Mouse (Mus musculus) midbrain, postnatal 0 days (tissue): ENCODE data around the gene Ccdc124. TPM values are rescaled to one million over a fixed set of nuclear protein-coding genes. Genes with fewer than 3 reads are reported as not detected.
A peak's percentile ranks its signal among the peaks of the same experiment; 100 is the strongest.

ENCODE experiments used
- ATAC-seq: fragments of 200-750 bp; cut with Nextera tagmentation; 2 replicates; pipeline ENCODE4 v1.8.0; 2017; ENCODE audit warnings: moderate number of reproducible peaks, mild to moderate bottlenecking, moderate TSS enrichment, moderate library complexity; ENCODE audit not compliant: low FRiP score
- DNase-seq: peaks from one replicate; pipeline ENCODE4 v3.0.0-alpha.2; 2015; ENCODE audit warnings: low spot score
- H3K27ac ChIP-seq: fragments of 300-500 bp; sonication (generic); 2 replicates; pipeline ENCODE4 v1.5.1; 2014; ENCODE audit warnings: low read depth, mild to moderate bottlenecking, low read length, mixed read lengths
- H3K27me3 ChIP-seq: fragments of 300-500 bp; sonication (generic); 2 replicates; pipeline ENCODE4 v1.6.1; 2014; ENCODE audit warnings: low read length, control low read depth, mixed read lengths; ENCODE audit not compliant: insufficient read depth
- H3K36me3 ChIP-seq: fragments of 300-500 bp; sonication (generic); 2 replicates; pipeline ENCODE4 v1.6.1; 2014; ENCODE audit warnings: low read length, control low read depth, mixed read lengths; ENCODE audit not compliant: insufficient read depth
- H3K4me1 ChIP-seq: fragments of 300-500 bp; sonication (generic); 2 replicates; pipeline ENCODE4 v1.6.1; 2014; ENCODE audit warnings: mild to moderate bottlenecking, control low read depth, antibody characterized with exemption, low read length, mixed read lengths; ENCODE audit not compliant: insufficient read depth
- H3K4me2 ChIP-seq: fragments of 300-500 bp; sonication (generic); 2 replicates; pipeline ENCODE4 v1.6.1; 2014; ENCODE audit warnings: low read depth, mild to moderate bottlenecking, low read length, mixed read lengths; ENCODE audit not compliant: poor library complexity, severe bottlenecking
- H3K4me3 ChIP-seq: fragments of 300-500 bp; sonication (generic); 2 replicates; pipeline ENCODE4 v1.5.1; 2014; ENCODE audit warnings: low read depth, mild to moderate bottlenecking, low read length, moderate library complexity
- H3K9ac ChIP-seq: fragments of 300-500 bp; sonication (generic); replicated peaks from 2 replicates; pipeline ENCODE4 v1.6.1; 2014; ENCODE audit warnings: mild to moderate bottlenecking, low read length, moderate library complexity, mixed read lengths; ENCODE audit not compliant: poor library complexity, severe bottlenecking
- H3K9me3 ChIP-seq: fragments of 300-500 bp; sonication (generic); 2 replicates; pipeline ENCODE4 v1.6.1; 2016; ENCODE audit warnings: low read length, control low read depth
- CTCF ChIP-seq: IDR thresholded peaks from 2 replicates; pipeline ENCODE4 v1.5.1; 2016; ENCODE audit warnings: antibody characterized with exemption, mild to moderate bottlenecking
- WGBS: fragments of 180-500 bp; shearing (Covaris S2); extraction: QIAGEN DNeasy Blood & Tissue Kit; methylation state at CpG from one replicate; pipeline ENCODE4 v1.1.7; 2014; 5-methylcytosine and 5-hydroxymethylcytosine counted together
- polyA plus RNA-seq: library from polyadenylated mRNA; unstranded; fragments of >200 nt; fragmentation: Nextera tagmentation; extraction: Ambion mirVana; gene quantifications from 2 replicates; pipeline ENCODE4 v1.2.1, GENCODE M21; 2015
- total RNA-seq: library from RNA; depleted of rRNA; stranded (reverse); fragments of >200 nt; gene quantifications from 2 replicates; pipeline ENCODE4 v1.2.3, GENCODE M21; 2014

Gene Ccdc124
- total and polyA plus RNA-seq, 2 experiments from 2014 or later, result 48.6 to 159 TPM

- whole genome bisulfite sequencing, result 5% methylated on average over 16 of the region's 18 CpGs
- Histone ChIP-seq H3K27me3 (peaks cover 13% of the 10 kb centered on the region; the same call in 1 of the 2 replicates), H3K9me3 (no peaks in the 10 kb centered on the region), H3K27ac (no peak overlapping the region), H3K36me3 (no peaks in the 10 kb centered on the region), H3K9ac (no peak overlapping the region), H3K4me1 (no peaks in the 10 kb centered on the region), H3K4me3 (no peak overlapping the region), H3K4me2 (no peak overlapping the region)
- no peak for ATAC-seq
- no peak for TF ChIP-seq CTCF
- DNase-seq, result no peak
Measured at GRCm38 (mm10) chr8:70887669-70888068, 13.9 kb upstream of the Ccdc124 start.

GRCm38 (mm10) chr8:70885612-70886011 is 11.9 kb upstream of the Ccdc124 start:
- ATAC-seq, result no peak
- H3K4me3 ChIP-seq, result no peak overlapping the region
- no peak overlapping the region for H3K4me2 ChIP-seq
- no peaks in the 10 kb centered on the region for H3K4me1 ChIP-seq
- H3K9me3 ChIP-seq, result no peaks in the 10 kb centered on the region
- no peak overlapping the region for H3K27ac ChIP-seq
- WGBS, result 21% methylated on average over 12 of the region's 12 CpGs
- DNase-seq, result no peak
- H3K27me3 ChIP-seq, result no peaks in the 10 kb centered on the region
- no peak overlapping the region for H3K9ac ChIP-seq
- H3K36me3 ChIP-seq, result no peaks in the 10 kb centered on the region
- no peak for TF ChIP-seq CTCF

GRCm38 (mm10) chr8:70884683-70885082 is 10.9 kb upstream of the Ccdc124 start:
- H3K4me1 ChIP-seq, result no peaks in the 10 kb centered on the region
- WGBS, result 89% methylated on average over 10 of the region's 10 CpGs
- no peak overlapping the region for H3K27ac ChIP-seq
- no peaks in the 10 kb centered on the region for H3K9me3 ChIP-seq
- H3K27me3 ChIP-seq, result no peaks in the 10 kb centered on the region
- H3K9ac ChIP-seq, result no peak overlapping the region
- no peaks in the 10 kb centered on the region for H3K36me3 ChIP-seq
- no peak overlapping the region for H3K4me3 ChIP-seq
- ATAC-seq (no peak), DNase-seq (no peak)
- TF ChIP-seq CTCF, result no peak
- H3K4me2 ChIP-seq, result no peak overlapping the region

GRCm38 (mm10) chr8:70884186-70884585 is 10.5 kb upstream of the Ccdc124 start:
- Histone ChIP-seq H3K27ac (no peak overlapping the region), H3K36me3 (no peaks in the 10 kb centered on the region), H3K4me1 (no peaks in the 10 kb centered on the region), H3K9ac (no peak overlapping the region), H3K4me3 (no peak overlapping the region), H3K4me2 (no peak overlapping the region), H3K9me3 (no peaks in the 10 kb centered on the region), H3K27me3 (no peaks in the 10 kb centered on the region)
- DNase-seq (no peak), ATAC-seq (no peak)
- 77% methylated on average over 4 of the region's 4 CpGs for WGBS
- no peak for TF ChIP-seq CTCF

- DNase-seq (no peak), ATAC-seq (no peak)
- H3K27me3 ChIP-seq, result no peaks in the 10 kb centered on the region
- no peak for TF ChIP-seq CTCF
- no peak overlapping the region for H3K4me2 ChIP-seq
- no peaks in the 10 kb centered on the region for H3K4me1 ChIP-seq
- no peaks in the 10 kb centered on the region for H3K36me3 ChIP-seq
- H3K9ac ChIP-seq, result peak overlapping the region; percentile 33; the same call in 1 of the 2 replicates
- no peaks in the 10 kb centered on the region for H3K9me3 ChIP-seq
- 29% methylated on average over 11 of the region's 11 CpGs for WGBS
- no peak overlapping the region for H3K27ac ChIP-seq
- H3K4me3 ChIP-seq, result no peak overlapping the region
Measured at GRCm38 (mm10) chr8:70880546-70880945, 6.8 kb upstream of the Ccdc124 start.

GRCm38 (mm10) chr8:70880126-70880525 is 6.4 kb upstream of the Ccdc124 start:
- Histone ChIP-seq H3K4me1 (no peaks in the 10 kb centered on the region), H3K36me3 (no peaks in the 10 kb centered on the region), H3K4me3 (no peak overlapping the region), H3K27ac (no peak overlapping the region), H3K4me2 (no peak overlapping the region), H3K9me3 (no peaks in the 10 kb centered on the region), H3K9ac (peak overlapping the region; percentile 33; the same call in 1 of the 2 replicates), H3K27me3 (no peaks in the 10 kb centered on the region)
- no peak for ATAC-seq
- WGBS, result 5% methylated on average over 4 of the region's 4 CpGs
- DNase-seq, result peak; percentile 61
- TF ChIP-seq CTCF, result peak; percentile 35
